Mouse (Mus musculus): ENCODE data around the gene Ccdc88c.
"Not testable (repeated sequence)": the region's sequence is repeated elsewhere in the genome, so short reads cannot be mapped to it uniquely, and the experiment has no call there.

The Ccdc88c gene

GRCm38 (mm10) chr12:101016412-101016928 is 12.4 kb downstream of the Ccdc88c start:
- no peak for DNase-seq (ENCODE audit: low read depth, low spot score)

- DNase-seq (ENCODE audit: low read depth, low spot score) = no peak
Measured at GRCm38 (mm10) chr12:101015926-101016325, 12.9 kb downstream of the Ccdc88c start.

- no peak for DNase-seq (ENCODE audit: low read depth, low spot score)
Measured at GRCm38 (mm10) chr12:101015165-101015560, 13.7 kb downstream of the Ccdc88c start.

- DNase-seq (ENCODE audit: low read depth, low spot score) = no peak
Measured at GRCm38 (mm10) chr12:101014549-101015164, 14.2 kb downstream of the Ccdc88c start.

GRCm38 (mm10) chr12:101013668-101014067 is 15.2 kb downstream of the Ccdc88c start:
- not testable (repeated sequence) for DNase-seq (ENCODE audit: low read depth, low spot score)

GRCm38 (mm10) chr12:101013078-101013665 is 15.7 kb downstream of the Ccdc88c start:
- no peak for DNase-seq (ENCODE audit: low read depth, low spot score)

- no peak for DNase-seq (ENCODE audit: low read depth, low spot score)
Measured at GRCm38 (mm10) chr12:101012197-101013077, 16.4 kb downstream of the Ccdc88c start.

GRCm38 (mm10) chr12:101011017-101011416 is 17.8 kb downstream of the Ccdc88c start:
- DNase-seq (ENCODE audit: low read depth, low spot score) = no peak

- no peak for DNase-seq (ENCODE audit: low read depth, low spot score)
Measured at GRCm38 (mm10) chr12:101010148-101010920, 18.5 kb downstream of the Ccdc88c start.

GRCm38 (mm10) chr12:101009225-101009624 is 19.6 kb downstream of the Ccdc88c start:
- DNase-seq (ENCODE audit: low read depth, low spot score) = no peak

- no peak for DNase-seq (ENCODE audit: low read depth, low spot score)
Measured at GRCm38 (mm10) chr12:101008648-101009047, 20.2 kb downstream of the Ccdc88c start.

GRCm38 (mm10) chr12:101007968-101008481 is 20.8 kb downstream of the Ccdc88c start:
- DNase-seq (ENCODE audit: low read depth, low spot score) = peak; percentile 91

GRCm38 (mm10) chr12:101007427-101007826 is 21.4 kb downstream of the Ccdc88c start:
- no peak for DNase-seq (ENCODE audit: low read depth, low spot score)

GRCm38 (mm10) chr12:101005665-101006420 is 23.0 kb downstream of the Ccdc88c start:
- DNase-seq (ENCODE audit: low read depth, low spot score) = no peak

- DNase-seq (ENCODE audit: low read depth, low spot score) = no peak
Measured at GRCm38 (mm10) chr12:101004982-101005381, 23.9 kb downstream of the Ccdc88c start.

- no peak for DNase-seq (ENCODE audit: low read depth, low spot score)
Measured at GRCm38 (mm10) chr12:101002801-101003513, 25.9 kb downstream of the Ccdc88c start.

GRCm38 (mm10) chr12:100999061-100999954 is 29.5 kb downstream of the Ccdc88c start:
- DNase-seq (ENCODE audit: low read depth, low spot score) = no peak

- DNase-seq (ENCODE audit: low read depth, low spot score) = no peak
Measured at GRCm38 (mm10) chr12:100998564-100998962, 30.3 kb downstream of the Ccdc88c start.
